Mouse (Mus musculus) cerebellum, postnatal 10 days (tissue): ENCODE measurements around the gene Ccnc.

ENCODE experiments used
- DNase-seq, 2 experiments: peaks; one replicate each; pipeline ENCODE4 v3.0.0; 2021; ENCODE audit warnings: mixed read lengths in 2 of 2

The Ccnc gene

DNA sequence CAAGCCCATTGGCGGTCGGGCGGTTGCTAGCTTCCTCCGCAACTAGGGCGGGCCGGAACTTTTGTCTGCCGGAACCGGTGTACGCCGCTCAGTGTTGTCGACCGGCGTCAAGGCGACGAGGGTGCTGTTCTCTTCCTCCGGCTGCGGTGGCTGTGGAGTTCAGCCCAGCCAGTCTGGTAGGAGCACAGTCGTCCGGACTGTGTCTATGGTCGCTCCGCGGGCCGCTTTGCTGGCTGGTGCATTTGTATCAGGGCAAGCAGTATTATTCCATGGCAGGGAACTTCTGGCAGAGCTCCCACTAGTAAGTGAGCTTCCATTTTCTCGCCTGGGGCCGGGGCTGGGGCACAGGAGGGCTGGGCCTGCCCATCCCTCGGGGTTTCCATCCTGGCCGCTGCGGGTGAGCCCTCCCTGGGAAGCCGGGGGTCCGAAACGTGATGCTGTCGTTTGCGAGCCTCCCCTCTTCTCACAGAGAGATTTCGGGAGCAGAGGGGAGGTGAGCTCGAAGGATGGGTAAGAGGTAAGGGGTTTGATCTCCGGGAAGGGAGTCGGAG, at the start of gene Ccnc:
Ccnc (plus strand) TSS at position 87 of the 551 bp plus-strand sequence.
- DNase-seq, result peak; percentile 94 to 96

GRCm38 (mm10) chr4:21678101-21678974, 49.2 kb upstream of the Ccnc start:
- DNase-seq, result peak; percentile 48 to 49

DNA sequence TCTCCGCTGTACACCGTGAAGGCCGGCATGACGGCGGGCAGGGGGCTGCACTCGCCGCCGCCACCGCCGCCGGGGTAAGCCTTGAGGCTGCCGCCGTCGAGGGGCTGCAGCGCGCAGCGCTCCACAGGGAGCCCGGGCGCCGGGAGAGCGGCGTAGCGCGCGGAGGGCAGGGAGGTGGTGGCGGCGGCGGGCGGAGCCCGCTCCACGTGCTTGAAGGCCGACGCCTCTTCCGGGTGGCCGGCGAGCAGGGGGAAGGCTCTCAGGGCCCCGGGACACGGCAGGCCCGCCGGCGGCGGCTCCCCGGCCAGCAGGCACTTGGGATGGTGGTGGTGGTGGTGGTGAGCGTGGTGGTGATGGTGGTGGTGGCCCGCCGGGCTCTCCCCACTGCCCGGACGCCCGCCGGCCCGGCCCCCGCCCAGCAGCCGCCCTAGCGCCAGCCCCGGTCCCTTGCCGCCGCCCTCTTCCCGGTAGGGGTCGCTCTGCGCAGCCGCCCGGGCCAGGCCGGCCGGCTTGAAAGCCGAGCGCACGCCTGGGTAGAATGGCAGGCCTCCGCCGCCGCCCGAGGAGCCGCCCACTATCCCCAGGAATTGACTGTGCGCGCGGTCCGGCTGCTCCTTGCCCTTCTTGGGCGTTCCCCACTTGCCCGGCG, 48.4 kb upstream of the Ccnc start:
- peak; percentile 60 to 69 for DNase-seq

- peak in 1 of 2 experiments; percentile 25 for DNase-seq
These were observed 47.6 kb upstream of the Ccnc start for GRCm38 (mm10) chr4:21679624-21680480.

- DNase-seq, result no peak
These were observed 46.5 kb upstream of the Ccnc start for GRCm38 (mm10) chr4:21680971-21681370.

DNA sequence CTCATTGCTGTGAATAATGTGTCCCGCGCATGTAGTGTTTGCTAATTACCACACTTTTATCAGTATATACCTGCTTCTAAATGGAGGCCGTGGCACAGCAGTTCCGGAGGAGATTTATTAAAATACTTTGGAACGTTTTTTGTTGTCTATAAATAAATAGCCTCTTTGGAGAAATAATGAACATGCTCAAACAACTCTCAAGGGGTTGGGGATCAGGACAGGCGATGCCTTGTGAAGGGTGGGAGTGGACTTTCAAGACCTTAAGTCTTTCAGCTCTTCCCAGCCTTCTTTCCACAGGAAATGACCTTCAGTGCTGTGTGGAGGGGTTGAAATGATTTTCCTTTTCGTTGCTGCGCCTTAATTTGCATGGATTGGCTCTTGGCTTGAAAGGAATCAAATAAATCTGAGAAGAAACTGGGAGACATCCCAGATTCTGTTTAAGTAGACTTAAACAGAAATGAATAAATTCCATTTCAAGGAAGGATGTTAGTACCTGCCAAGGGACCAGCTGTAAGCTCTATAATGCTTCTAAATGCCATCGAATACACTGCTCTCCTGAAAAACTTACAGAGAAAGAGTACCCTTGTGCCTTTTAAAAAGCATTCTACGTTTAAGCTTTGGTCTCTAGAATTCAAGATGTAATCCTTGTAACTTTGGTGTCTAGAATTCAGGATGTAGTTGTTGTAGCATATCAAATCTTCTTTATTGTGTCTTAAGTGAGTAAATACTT, 44.9 kb upstream of the Ccnc start:
- peak in 1 of 2 experiments; percentile 22 for DNase-seq

DNA sequence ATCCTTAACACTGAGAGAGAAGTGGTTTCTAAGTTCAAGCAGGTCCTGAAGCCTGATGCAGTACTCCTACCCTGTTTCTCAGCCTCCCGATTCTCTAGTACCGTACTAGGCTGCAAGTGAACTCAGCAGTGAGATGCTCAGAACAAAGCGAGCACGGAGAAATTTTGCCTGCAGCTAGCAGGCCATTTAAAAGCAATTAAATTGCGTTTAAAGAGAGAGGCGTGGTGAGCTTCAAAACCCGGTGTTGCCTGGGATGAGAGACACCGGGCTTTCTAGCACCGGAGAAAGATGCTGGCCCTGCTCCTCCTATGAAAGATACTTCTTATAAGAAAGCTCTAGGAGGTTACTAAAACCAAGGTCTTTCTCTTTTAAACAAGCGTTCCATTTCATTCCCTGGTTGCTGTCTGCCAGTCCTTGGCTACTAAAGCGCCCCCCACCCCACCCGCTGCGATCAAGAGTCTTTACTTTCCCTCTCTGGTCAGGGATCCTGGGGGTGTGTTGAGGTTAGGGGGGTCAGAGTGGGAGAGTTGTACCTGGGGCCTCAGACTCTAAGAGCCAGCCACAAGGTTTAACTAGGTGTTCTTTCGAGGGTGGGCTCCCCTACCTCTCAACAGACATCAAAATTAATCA, 43.0 kb upstream of the Ccnc start:
- peak in 1 of 2 experiments; percentile 26 for DNase-seq

- peak; percentile 38 to 39 for DNase-seq
These were observed 41.9 kb upstream of the Ccnc start, which contains the start of gene Prdm13 for GRCm38 (mm10) chr4:21685595-21686091. Gene Prdm13, minus strand, starts transcription at chr4:21685963.

GRCm38 (mm10) chr4:21686416-21686815, 41.1 kb upstream of the Ccnc start:
- no peak for DNase-seq

- DNase-seq, result peak; percentile 55 to 57
These were observed 40.6 kb upstream of the Ccnc start for GRCm38 (mm10) chr4:21686934-21687333.

- peak; percentile 48 to 52 for DNase-seq
These were observed 39.5 kb upstream of the Ccnc start for GRCm38 (mm10) chr4:21687783-21688702.

GRCm38 (mm10) chr4:21688703-21689200, 38.7 kb upstream of the Ccnc start:
- DNase-seq, result peak; percentile 60 to 74

DNA sequence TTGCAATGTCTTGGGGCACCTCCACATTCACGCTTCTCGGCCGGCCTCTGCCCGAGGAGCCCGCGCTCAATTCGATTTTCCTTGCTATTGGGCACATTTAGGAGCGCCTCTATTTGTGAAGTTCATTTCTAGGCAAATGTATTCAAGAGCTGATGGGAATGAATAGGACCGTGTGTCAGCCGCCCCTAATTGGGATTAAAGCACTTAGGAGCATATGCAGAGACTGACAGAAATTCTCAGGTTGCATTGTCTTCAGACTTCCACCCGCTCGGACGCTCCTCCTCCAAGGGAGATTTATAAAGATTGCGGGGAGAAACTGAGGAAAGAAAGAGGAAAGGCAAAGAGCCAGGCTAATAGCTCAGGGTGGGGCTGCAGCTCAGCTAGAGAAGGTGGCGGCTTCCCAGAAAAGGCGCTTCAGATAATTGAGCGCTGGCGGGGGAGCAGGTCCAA, 38.0 kb upstream of the Ccnc start:
- peak; percentile 32 to 45 for DNase-seq

DNA sequence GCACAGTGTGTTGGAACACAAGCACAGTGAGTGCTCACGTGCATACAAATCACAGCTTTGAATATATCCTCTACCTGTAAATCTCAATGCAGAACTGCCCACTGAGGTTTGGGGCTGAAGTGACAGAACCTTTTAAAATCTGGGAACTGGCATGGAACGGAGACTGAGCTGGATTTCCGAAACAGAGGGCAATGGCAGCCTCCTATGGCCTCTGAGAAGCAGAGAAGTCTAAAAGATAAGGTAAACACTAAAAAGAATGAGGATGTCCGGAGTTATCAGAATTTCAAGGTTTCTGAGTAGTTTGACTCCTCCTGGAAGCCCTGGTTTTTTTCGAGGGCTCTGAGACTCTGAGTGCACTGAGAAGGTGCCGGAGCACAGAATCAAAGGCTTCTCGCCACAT, 37.3 kb upstream of the Ccnc start:
- DNase-seq, result peak in 1 of 2 experiments; percentile 21

DNA sequence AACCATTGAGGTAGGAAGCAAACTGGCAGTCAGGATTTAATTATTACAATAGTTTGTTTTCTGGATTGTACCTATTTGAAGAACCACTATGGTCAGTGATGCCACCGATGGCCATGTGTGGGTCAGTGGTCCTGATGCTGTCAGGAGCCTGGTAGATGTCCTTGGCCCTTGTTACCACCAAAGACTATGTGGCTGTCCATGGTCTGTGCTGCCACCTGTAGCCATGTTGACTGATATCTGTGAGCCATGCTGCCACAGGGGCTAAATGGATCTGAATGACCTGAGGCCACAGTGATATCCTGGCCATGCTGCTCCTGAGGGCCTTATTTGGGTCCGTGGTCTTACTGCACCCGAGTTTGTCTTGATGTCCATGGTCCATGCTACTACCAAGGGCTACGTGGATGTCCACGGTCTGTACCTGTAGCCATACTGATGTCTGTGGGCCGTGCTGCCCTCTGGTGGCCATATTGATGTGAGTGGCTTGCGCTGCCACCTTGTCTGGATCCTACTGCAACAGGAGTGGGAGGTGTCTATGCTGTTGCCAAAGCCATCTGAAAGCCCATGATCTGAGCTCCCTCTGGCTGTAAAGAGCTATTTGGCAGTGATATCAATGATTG, 31.8 kb upstream of the Ccnc start:
- DNase-seq, result peak; percentile 87 to 89

DNA sequence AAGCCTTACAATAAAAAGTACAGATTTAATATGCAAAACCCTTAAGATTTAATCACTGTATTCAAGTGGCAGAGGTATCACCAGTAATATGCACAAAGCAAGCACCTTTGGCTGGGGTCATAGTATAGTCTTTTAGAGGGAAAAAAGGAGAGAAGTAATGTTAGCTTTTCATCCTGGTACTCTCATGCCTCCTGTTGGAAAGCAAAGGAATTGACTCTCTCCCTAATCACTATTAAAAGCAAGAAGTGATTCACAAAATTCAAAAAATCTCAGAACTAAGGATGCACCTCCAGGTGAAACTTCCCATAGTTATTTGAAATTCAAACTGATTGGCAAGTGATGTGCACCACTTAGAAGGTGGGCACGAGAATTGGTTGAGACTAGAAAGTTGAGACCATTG, 22.5 kb upstream of the Ccnc start:
- DNase-seq, result no peak

GRCm38 (mm10) chr4:21712147-21712546, 15.4 kb upstream of the Ccnc start:
- DNase-seq, result peak; percentile 43 to 57

DNA sequence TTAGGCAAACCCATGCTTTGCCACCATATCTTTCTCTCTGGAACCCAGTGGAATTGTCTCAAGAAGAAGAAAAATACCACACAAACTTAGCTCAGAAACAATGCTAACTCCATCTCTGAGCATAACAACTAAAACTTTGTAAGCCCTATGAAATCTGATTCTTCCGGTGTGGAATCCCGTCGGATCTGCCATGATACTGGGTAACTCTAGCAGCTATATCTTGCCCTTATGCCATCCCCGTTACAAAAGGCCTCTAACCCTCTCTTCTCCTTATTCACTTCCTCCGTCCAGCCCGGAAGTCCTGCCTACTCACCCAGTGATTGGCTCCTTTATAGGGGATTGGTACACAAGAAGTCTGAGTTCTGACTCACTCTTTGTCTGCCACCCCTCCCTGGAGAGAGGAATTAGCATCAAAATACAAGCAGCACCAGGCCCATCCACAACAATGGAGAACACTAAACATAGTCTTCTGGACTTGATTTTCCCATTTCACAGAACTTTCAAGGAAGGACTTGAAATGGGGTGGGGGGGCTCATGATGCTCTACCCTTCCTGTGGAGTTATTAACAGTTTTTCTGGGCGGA, 4.7 kb upstream of the Ccnc start:
- no peak for DNase-seq
